Mouse (Mus musculus) hindbrain, embryonic 10.5 days (tissue): ENCODE measurements around the gene Hhip. TPM values are rescaled to one million over a fixed set of nuclear protein-coding genes. Genes with fewer than 3 reads are reported as not detected.
"Not testable (repeated sequence)": the region's sequence is repeated elsewhere in the genome, so short reads cannot be mapped to it uniquely, and the experiment has no call there.

Experiments
- DNase-seq: peaks from one replicate; pipeline ENCODE4 v3.0.0-alpha.2; 2017; ENCODE audit warnings: low spot score
- H3K27ac ChIP-seq: fragments of 300-500 bp; sonication (generic); 2 replicates; pipeline ENCODE4 v1.5.1; 2016; ENCODE audit warnings: mild to moderate bottlenecking, moderate library complexity
- H3K27me3 ChIP-seq: fragments of 300-500 bp; sonication (generic); 2 replicates; pipeline ENCODE4 v1.6.1; 2016; ENCODE audit warnings: mild to moderate bottlenecking; ENCODE audit not compliant: poor library complexity, insufficient read depth, severe bottlenecking
- H3K36me3 ChIP-seq: fragments of 300-500 bp; sonication (generic); 2 replicates; pipeline ENCODE4 v1.6.1; 2016; ENCODE audit warnings: mild to moderate bottlenecking, moderate library complexity
- H3K4me1 ChIP-seq: fragments of 300-500 bp; sonication (generic); replicated peaks from 2 replicates; pipeline ENCODE4 v1.6.1; 2016; ENCODE audit warnings: mild to moderate bottlenecking
- H3K4me3 ChIP-seq: fragments of 300-500 bp; sonication (generic); 2 replicates; pipeline ENCODE4 v1.5.1; 2016; ENCODE audit warnings: mild to moderate bottlenecking, moderate library complexity
- H3K9me3 ChIP-seq: fragments of 300-500 bp; sonication (generic); 2 replicates; pipeline ENCODE4 v1.6.1; 2016; ENCODE audit warnings: mild to moderate bottlenecking, moderate library complexity
- WGBS: fragments of 180-500 bp; shearing (Covaris S2); methylation state at CpG from one replicate; pipeline ENCODE4 v1.1.7; 2016; 5-methylcytosine and 5-hydroxymethylcytosine counted together
- polyA plus RNA-seq: library from polyadenylated mRNA; unstranded; fragments of >200 nt; fragmentation: Nextera tagmentation; extraction: Ambion mirVana; gene quantifications from 2 replicates; pipeline ENCODE4 v1.2.1, GENCODE M21; 2016

Hhip gene
- polyA plus RNA-seq, 1 experiment from 2014 or later = 2.9 TPM

DNA sequence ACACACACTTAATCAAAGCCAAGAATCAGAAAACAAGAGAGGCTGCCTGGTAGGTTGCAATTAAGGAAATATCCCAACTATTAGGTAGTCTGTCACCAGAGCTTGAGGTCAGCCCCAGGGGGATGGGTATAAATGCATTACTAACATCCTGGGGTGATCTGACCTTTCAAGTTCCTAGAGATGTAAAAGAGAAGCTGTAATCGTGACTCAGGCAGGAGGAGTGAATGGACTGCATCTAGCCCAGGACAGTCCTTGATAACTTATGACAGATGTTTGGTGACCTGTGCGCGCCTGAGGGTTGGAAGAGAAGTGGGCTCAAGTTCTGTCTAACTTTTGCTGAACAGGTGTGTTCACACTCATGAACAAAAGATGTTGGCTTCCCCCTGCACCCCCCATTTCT lies 25.2 kb downstream of the Hhip start:
- no peak overlapping the region for H3K4me3 ChIP-seq
- DNase-seq = no peak
- 44% methylated on average over 3 of the region's 3 CpGs for WGBS

DNA sequence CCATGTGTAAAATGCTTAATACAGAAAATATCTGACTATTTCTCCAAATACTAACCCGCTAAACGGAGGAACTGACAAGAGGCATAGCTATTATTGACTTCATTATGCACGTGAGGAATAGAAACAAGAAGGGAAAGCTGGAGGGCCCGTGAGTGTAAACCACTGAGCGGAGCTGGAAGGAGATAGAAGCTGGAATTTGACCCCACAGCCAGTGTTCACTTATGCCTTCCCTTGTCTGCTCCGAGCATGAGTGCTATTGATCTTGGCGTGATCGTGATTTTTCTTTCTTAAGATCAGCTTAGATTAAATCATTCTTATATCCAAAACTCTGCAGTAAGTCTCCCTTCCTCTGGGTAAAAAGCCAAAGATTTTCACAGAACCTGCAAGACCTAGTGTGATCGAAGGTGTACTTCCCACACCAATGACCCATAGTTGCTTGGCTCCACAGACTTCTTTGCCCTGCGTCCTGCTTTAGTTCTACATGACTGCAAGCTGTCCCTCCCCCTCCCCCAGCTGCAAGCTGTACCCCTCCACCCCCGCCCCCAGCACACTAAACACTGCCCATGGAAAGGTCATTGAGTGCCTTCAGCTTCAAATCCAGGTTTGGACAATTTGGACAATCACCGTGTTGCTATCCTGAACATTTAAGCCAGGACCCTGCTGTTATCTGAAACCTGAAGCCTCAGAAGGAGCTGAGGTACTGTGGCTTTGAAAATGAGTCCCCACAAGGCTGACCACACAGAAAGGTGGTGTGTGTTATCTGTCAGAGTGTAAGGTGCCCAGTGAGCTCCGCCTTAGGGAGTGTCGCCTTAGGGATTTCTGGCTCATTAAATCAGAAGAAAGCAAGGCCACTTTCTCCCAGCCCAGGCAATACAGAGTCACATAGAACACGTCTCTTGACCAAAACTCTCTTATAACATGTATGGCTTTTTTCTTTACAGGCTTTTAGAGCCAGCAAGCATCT lies 26.2 kb downstream of the Hhip start:
- Histone ChIP-seq H3K9me3 (no peaks in the 10 kb centered on the region), H3K4me1 (peaks cover 36% of the 10 kb centered on the region), H3K36me3 (no peaks in the 10 kb centered on the region), H3K27me3 (peaks cover 19% of the 10 kb centered on the region), H3K4me3 (no peak overlapping the region), H3K27ac (no peak overlapping the region)
- WGBS = 55% methylated on average over 15 of the region's 15 CpGs
- no peak for DNase-seq

More for the DNA sequence above, 25.2 kb downstream of the Hhip start:
- Histone ChIP-seq H3K36me3 (no peaks in the 10 kb centered on the region), H3K27me3 (peaks cover 27% of the 10 kb centered on the region), H3K9me3 (no peaks in the 10 kb centered on the region), H3K4me1 (peaks cover 36% of the 10 kb centered on the region), H3K27ac (no peak overlapping the region)

DNA sequence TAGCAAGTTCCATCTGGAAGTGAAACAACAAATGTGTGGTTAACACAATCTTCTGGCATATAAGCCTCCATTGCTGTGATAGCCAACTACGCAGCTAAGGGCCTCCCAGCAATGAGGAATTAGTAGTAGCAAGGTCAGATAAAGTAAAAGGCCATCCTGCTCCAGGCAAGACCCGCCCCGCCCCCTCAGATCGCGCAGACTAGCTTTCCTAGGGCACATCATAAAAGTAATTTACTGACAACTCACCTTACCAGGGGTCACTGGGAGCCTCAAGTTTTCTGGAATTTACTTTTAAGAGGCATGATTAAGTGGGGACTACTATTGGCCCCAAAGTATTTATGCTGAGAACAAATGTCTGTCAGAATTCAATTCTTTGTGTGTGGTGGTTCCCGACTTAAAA lies 28.2 kb downstream of the Hhip start:
- WGBS = 70% methylated on average over 6 of the region's 6 CpGs
- DNase-seq = no peak
- Histone ChIP-seq H3K36me3 (no peaks in the 10 kb centered on the region), H3K9me3 (no peaks in the 10 kb centered on the region), H3K4me1 (peaks cover 27% of the 10 kb centered on the region), H3K4me3 (no peak overlapping the region), H3K27me3 (peaks cover 6% of the 10 kb centered on the region; the same call in 1 of the 2 replicates), H3K27ac (no peak overlapping the region)

GRCm38 (mm10) chr8:80020469-80020868 lies 37.3 kb downstream of the Hhip start:
- H3K4me3 ChIP-seq = no peak overlapping the region
- DNase-seq = no peak
- H3K9me3 ChIP-seq = no peaks in the 10 kb centered on the region
- no peak overlapping the region for H3K27ac ChIP-seq
- 93% methylated on average over 5 of the region's 5 CpGs for WGBS
- no peaks in the 10 kb centered on the region for H3K4me1 ChIP-seq
- H3K36me3 ChIP-seq = no peaks in the 10 kb centered on the region
- H3K27me3 ChIP-seq = no peaks in the 10 kb centered on the region

DNA sequence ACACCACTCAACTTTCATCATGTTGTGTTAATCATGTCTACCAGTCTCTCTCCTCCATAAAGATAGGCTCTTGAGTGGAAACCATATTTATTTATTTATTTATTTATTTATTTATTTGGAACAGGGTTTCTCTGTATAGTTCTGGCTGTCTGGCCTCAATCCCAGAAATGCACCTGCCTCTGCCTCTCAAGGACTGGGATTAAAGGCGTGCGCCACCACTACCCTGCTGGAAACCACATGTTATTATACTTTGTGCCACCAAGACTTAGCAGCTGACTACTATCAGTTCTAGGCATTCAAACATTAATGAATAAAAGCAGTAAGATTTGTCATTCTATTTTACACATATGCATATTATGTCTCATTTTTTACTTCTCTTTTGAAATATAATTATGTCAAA lies 42.0 kb downstream of the Hhip start:
- DNase-seq = no peak
- 95% methylated on average over 2 of the region's 2 CpGs for WGBS
- Histone ChIP-seq H3K27me3 (no peaks in the 10 kb centered on the region), H3K36me3 (no peaks in the 10 kb centered on the region), H3K4me3 (no peak overlapping the region), H3K4me1 (no peaks in the 10 kb centered on the region), H3K9me3 (no peaks in the 10 kb centered on the region), H3K27ac (no peak overlapping the region)

GRCm38 (mm10) chr8:80004421-80004820 lies 53.4 kb downstream of the Hhip start:
- Histone ChIP-seq H3K9me3 (no peaks in the 10 kb centered on the region), H3K27me3 (no peaks in the 10 kb centered on the region), H3K27ac (no peak overlapping the region), H3K4me3 (no peak overlapping the region), H3K36me3 (no peaks in the 10 kb centered on the region), H3K4me1 (no peaks in the 10 kb centered on the region)
- 85% methylated on average over 5 of the region's 5 CpGs for WGBS
- no peak for DNase-seq

GRCm38 (mm10) chr8:80002313-80002712 lies 55.5 kb downstream of the Hhip start:
- H3K9me3 ChIP-seq = no peaks in the 10 kb centered on the region
- DNase-seq = no peak
- 91% methylated on average over 5 of the region's 5 CpGs for WGBS

GRCm38 (mm10) chr8:79995075-79995474 lies 62.7 kb downstream of the Hhip start:
- Histone ChIP-seq H3K27ac (no peak overlapping the region), H3K36me3 (no peaks in the 10 kb centered on the region), H3K9me3 (no peaks in the 10 kb centered on the region), H3K27me3 (no peaks in the 10 kb centered on the region), H3K4me1 (no peaks in the 10 kb centered on the region), H3K4me3 (no peak overlapping the region)
- DNase-seq = no peak
- WGBS = 63% methylated on average over 6 of the region's 6 CpGs

More at GRCm38 (mm10) chr8:80002313-80002712, 55.5 kb downstream of the Hhip start:
- no peak overlapping the region for H3K4me3 ChIP-seq
- H3K36me3 ChIP-seq = no peaks in the 10 kb centered on the region
- no peaks in the 10 kb centered on the region for H3K4me1 ChIP-seq
- H3K27me3 ChIP-seq = no peaks in the 10 kb centered on the region
- H3K27ac ChIP-seq = no peak overlapping the region

DNA sequence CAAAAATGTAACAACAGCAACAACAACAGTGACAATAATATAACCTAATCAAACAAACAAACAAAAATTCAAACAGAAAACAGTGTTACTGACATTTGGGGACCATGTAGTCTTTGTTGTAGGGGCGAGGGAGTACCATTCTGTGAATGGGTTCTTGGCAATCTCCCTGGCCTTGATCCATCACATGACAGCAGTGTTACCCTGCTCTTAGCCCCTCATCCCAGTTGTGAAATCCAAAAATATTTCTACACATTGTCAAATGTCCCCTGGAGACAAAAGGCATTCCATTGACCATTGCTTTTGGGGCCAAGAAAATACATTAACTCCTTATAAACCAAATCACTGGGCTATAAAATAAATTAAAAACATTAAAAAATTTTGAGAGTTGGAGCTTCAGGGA lies 64.3 kb downstream of the Hhip start:
- Histone ChIP-seq H3K27me3 (no peaks in the 10 kb centered on the region), H3K4me3 (no peak overlapping the region), H3K36me3 (no peaks in the 10 kb centered on the region), H3K9me3 (no peaks in the 10 kb centered on the region), H3K4me1 (no peaks in the 10 kb centered on the region), H3K27ac (no peak overlapping the region)
- DNase-seq = no peak
- 84% methylated on average over 1 of the region's 1 CpGs for WGBS

- DNase-seq = no peak
- no peaks in the 10 kb centered on the region for H3K4me1 ChIP-seq
- no peaks in the 10 kb centered on the region for H3K9me3 ChIP-seq
- H3K27ac ChIP-seq = no peak overlapping the region
- H3K27me3 ChIP-seq = no peaks in the 10 kb centered on the region
- no peaks in the 10 kb centered on the region for H3K36me3 ChIP-seq
- WGBS = 61% methylated on average over 9 of the region's 9 CpGs
- H3K4me3 ChIP-seq = no peak overlapping the region
Measured at GRCm38 (mm10) chr8:79992121-79992848, 65.5 kb downstream of the Hhip start.

DNA sequence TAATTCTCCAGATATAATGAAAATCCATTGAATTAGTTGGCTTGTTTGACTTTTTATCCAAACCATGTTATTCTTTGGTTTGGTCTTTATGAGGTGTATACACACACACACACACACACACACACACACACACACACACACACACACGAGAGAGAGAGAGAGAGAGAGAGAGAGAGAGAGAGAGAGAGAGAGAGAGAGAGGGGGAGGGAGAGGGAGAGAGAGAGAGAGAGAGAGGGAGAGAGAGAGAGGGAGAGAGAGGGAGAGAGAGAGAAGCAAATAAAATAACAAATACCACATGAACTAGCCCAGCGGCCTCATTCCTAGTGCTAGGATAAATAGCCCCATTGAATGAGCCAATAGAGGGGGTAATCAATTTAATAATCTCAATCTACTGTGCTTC lies 66.4 kb downstream of the Hhip start:
- H3K4me3 ChIP-seq, DNase-seq, H3K9me3 ChIP-seq, H3K27ac ChIP-seq, H3K27me3 ChIP-seq, H3K36me3 ChIP-seq, H3K4me1 ChIP-seq: not testable (repeated sequence)
- 93% methylated on average over 1 of the region's 2 CpGs for WGBS

DNA sequence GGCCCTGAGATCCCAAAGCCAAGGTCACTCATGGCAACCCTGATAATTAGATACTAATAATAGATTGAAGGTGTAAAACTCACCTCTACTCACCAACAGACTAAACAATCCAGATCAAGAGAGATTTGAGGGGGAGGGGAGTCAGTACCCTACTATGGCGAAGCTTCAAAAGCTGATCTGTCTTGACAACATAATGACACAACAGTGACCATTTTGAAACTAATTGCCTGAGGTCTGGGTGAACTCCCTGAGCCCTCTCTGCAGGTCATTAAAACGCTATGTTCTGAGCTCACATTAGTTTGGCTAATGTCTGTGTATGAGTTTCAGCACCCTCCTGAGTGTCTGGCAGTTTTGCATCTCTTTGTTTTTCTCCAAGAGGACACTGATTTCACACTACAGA lies 72.9 kb downstream of the Hhip start:
- Histone ChIP-seq H3K36me3 (no peaks in the 10 kb centered on the region), H3K4me3 (no peak overlapping the region), H3K4me1 (0 out of 2 replicates have a peak, but pooled peaks cover 9% of the 10 kb centered on the region), H3K27ac (no peak overlapping the region), H3K27me3 (no peaks in the 10 kb centered on the region), H3K9me3 (no peaks in the 10 kb centered on the region)
- no peak for DNase-seq
- WGBS = 68% methylated on average over 2 of the region's 2 CpGs

- no peaks in the 10 kb centered on the region for H3K36me3 ChIP-seq
- H3K27me3 ChIP-seq = no peaks in the 10 kb centered on the region
- no peaks in the 10 kb centered on the region for H3K9me3 ChIP-seq
- 73% methylated on average over 4 of the region's 4 CpGs for WGBS
- 0 out of 2 replicates have a peak, but pooled peaks cover 9% of the 10 kb centered on the region for H3K4me1 ChIP-seq
- DNase-seq = no peak
- H3K27ac ChIP-seq = no peak overlapping the region
- no peak overlapping the region for H3K4me3 ChIP-seq
Measured at GRCm38 (mm10) chr8:79982144-79982543, 75.7 kb downstream of the Hhip start.
